Mouse (Mus musculus) ES-Bruce4 (cell line): ENCODE results near the gene Gm20924. TPM values are rescaled to one million over a fixed set of nuclear protein-coding genes. Genes with fewer than 3 reads are reported as not detected.
"Not testable (repeated sequence)": the region's sequence is repeated elsewhere in the genome, so short reads cannot be mapped to it uniquely, and the experiment has no call there.

ENCODE experiments used
- H3K27ac ChIP-seq: 2 replicates; pipeline ENCODE4 v1.5.1; 2012; ENCODE audit warnings: low read length, inconsistent platforms; ENCODE audit not compliant: insufficient read depth
- H3K27me3 ChIP-seq: 2 replicates; pipeline ENCODE4 v1.6.1; 2012; ENCODE audit warnings: mild to moderate bottlenecking, low read length, inconsistent platforms; ENCODE audit not compliant: control insufficient read depth, poor library complexity, insufficient read depth, severe bottlenecking
- H3K36me3 ChIP-seq: 2 replicates; pipeline ENCODE4 v1.6.1; 2012; ENCODE audit warnings: inconsistent platforms, mild to moderate bottlenecking, low read length, moderate library complexity; ENCODE audit not compliant: control insufficient read depth, poor library complexity, insufficient read depth, severe bottlenecking
- H3K4me1 ChIP-seq: one replicate; pipeline ENCODE4 v1.8.1; 2011; ENCODE audit warnings: low read length; ENCODE audit not compliant: control insufficient read depth, insufficient read depth
- H3K4me3 ChIP-seq: 2 replicates; pipeline ENCODE4 v1.5.1; 2011; ENCODE audit warnings: low read depth, mild to moderate bottlenecking, low read length
- H3K9ac ChIP-seq: 2 replicates; pipeline ENCODE4 v1.6.1; 2012; ENCODE audit warnings: low read depth, mild to moderate bottlenecking, inconsistent platforms; ENCODE audit not compliant: poor library complexity, severe bottlenecking
- H3K9me3 ChIP-seq: replicated peaks from 2 replicates; pipeline ENCODE4 v1.6.1; 2012; ENCODE audit warnings: mild to moderate bottlenecking, low read length, inconsistent platforms; ENCODE audit not compliant: control insufficient read depth, poor library complexity, insufficient read depth, severe bottlenecking
- polyA plus RNA-seq: library from polyadenylated mRNA; stranded (reverse); fragments of >200 nt; gene quantifications from 2 replicates; pipeline ENCODE4 v1.2.4, GENCODE M21; 2011; ENCODE audit warnings: low read depth; ENCODE audit not compliant: missing spikeins, insufficient read depth, insufficient read length

Gene Gm20924
- polyA plus RNA-seq: not detected in 2 replicates

DNA sequence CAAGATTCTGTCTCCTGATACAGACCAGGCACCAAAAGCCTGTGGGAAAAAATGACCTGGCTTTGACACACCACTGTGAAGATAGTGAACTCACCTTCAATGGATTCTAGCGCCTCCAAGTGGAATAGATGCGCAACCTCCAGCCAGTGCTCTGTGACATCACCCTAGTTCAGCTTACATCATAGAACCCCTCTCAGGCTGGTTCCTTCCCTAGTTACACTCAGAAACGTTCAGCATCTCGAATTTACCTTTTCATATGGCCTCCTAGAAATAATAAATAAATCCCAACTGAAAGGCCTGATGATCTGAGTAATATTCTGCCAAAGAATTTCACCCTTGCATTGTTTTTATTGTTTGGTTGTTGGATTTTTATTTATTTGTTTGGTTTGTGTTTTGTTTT is at the start of gene Gm20924:
Gm20924 (minus strand) TSS at position 101 of the 400 bp plus-strand sequence.
- not testable (repeated sequence) for H3K4me1 ChIP-seq, H3K27ac ChIP-seq, H3K27me3 ChIP-seq, H3K9me3 ChIP-seq, H3K4me3 ChIP-seq, H3K36me3 ChIP-seq, H3K9ac ChIP-seq

Other genes starting within 250 kb of the Gm20924 start
- not detected in 2 replicates for gene Gm20736, start 170.2 kb upstream of the Gm20924 start, polyA plus RNA-seq